Mouse (Mus musculus): ENCODE results near the gene Larp4. TPM values are rescaled to one million over a fixed set of nuclear protein-coding genes. Genes with fewer than 3 reads are reported as not detected.

The Larp4 gene
- total RNA-seq, 2 experiments from 2014 or later, result 48.6 to 61.9 TPM

DNA sequence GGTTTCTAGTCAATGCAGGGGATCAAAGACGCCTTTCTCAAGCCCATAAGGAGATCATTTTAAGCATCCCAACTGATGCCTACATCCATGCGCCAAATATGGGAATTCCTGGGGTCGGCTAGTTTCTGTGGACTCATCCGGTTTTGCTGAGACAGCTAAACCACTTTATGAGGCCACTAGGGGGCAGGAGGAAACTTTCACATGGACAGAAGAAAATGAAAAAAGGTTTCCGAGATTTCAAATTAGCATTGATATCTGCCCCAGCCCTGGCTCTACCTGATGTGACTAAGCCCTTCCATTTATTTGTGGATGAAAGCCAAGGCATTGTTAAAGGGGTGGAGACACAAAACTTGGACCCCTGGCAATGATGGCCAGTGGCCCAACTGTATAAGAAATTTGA lies 53.1 kb downstream of the Larp4 start:
- no peak for DNase-seq
- peak; percentile 72 for TF ChIP-seq CTCF (IDR thresholded peaks at IDR 0.05)
- Histone ChIP-seq H3K27ac (no peak overlapping the region), H3K4me3 (no peak overlapping the region)
- intact Hi-C loops (cut with DNase I), result loop anchor here (5.0 to 10.0 kb wide), 2 partner anchors 354 to 442 kb away; partner anchors contain the start of gene Letmd1

DNA sequence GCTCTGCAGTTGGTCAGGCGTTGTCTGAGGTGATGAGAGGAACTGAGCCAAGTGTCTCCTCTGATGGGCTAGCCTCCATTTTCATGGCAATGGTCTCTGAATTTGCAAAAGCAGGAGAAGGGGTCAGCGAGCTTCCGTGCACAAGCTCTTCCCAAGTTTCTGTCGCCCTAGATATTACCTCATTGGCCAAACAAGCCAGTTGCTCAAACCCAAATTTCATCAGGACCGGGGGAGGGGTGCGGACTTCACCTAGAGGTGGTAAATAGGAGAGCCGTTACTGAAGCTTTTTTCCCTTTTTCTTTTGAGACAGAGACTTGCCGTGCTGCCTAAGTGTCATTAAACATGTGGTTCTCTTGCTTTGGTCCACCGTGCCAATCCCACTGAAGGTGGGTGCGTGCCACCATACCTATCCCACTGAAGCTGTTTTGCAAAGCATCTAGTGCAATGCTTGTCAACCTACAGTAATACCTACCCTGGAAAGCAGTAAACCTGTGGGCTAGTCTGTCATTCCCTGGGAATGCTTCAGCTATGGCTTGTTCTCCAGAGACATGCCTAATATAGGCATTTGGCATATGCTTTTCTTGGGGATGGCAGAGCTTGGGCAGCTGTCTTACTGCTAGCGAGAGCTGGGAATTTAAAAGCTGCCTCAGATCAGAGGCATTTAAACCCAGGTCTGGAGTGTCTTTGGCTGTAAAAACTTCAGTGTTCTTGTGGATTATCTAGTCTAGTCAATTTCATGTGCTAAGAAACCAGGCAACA lies 55.4 kb downstream of the Larp4 start:
- H3K4me3 ChIP-seq, result no peak overlapping the region
- no peak overlapping the region for H3K27ac ChIP-seq
- intact Hi-C loops (cut with DNase I), result loop anchor here (10.0 kb wide), 1 partner anchor 440 kb away; the partner anchor contains the start of gene Letmd1
- TF ChIP-seq CTCF (IDR thresholded peaks at IDR 0.05), result no peak
- DNase-seq, result no peak

DNA sequence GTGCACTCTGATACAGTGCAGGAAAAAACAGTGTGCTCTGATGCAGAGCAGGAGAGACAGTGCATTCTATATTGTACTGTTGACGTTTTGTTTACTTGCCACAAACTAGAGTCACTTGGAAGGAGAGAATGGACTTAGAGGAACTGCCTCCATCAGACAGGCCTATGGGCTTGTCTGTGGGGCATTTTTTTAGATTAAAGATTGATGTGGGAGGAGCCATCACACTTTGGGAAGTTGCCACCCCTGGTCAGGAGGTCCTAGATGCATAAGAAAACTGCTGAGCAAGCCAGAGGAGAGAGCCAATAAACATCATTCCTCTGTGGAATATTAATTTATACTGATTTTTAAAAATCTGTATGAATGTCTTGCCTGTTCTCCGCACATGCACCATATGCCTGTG lies 58.3 kb downstream of the Larp4 start:
- H3K4me3 ChIP-seq, result no peak overlapping the region
- DNase-seq, result no peak
- H3K27ac ChIP-seq, result no peak overlapping the region
- intact Hi-C loops (cut with DNase I), result loop anchor here (10.0 kb wide), 1 partner anchor 437 kb away; the partner anchor contains the start of gene Letmd1
- TF ChIP-seq CTCF (IDR thresholded peaks at IDR 0.05), result no peak

DNA sequence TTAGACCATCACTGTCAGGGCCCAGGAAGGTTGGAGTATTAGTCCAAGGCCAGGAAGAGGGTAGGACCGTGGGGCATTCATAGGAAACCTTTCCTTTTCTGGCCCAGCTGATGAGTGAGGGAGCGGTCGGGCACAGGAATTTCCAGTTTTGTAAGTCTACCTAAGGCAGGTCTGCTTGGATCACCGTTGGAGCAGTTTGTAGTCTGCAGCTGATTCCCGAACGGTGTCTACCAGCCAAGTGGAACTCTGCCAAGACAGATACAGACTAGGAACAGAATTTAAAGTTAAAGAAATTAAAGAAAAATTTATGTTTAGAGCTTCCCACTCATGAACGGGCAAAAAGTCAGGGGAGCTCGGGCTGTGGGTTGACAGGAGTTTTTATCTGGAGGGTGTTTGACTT lies 59.6 kb downstream of the Larp4 start:
- H3K27ac ChIP-seq, result no peak overlapping the region
- intact Hi-C loops (cut with DNase I), result loop anchor here (10.0 kb wide), 1 partner anchor 435 kb away; the partner anchor contains the start of gene Letmd1
- H3K4me3 ChIP-seq, result no peak overlapping the region
- no peak for DNase-seq
- no peak for TF ChIP-seq CTCF (IDR thresholded peaks at IDR 0.05)

DNA sequence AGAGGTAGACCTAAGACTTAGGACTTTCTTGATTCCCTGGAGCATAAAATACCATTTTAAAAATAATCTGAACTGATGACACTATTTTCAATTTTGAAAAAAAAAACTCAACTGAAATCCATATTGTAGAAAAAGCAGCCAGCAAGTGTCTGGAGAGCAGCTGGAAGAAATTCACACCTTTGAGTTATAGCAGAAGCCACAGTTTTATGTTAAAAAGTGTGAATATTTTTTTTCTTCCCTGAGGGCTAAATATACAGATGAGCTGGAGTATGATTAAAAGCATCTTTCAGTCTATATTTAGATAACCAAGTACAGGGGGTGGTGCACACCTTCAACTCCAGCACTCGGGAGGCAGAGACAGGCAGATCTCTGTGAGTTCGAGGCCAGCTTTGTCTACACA lies 60.0 kb downstream of the Larp4 start:
- H3K27ac ChIP-seq, result no peak overlapping the region
- intact Hi-C loops (cut with DNase I), result loop anchor here (10.0 kb wide), 3 partner anchors 195 to 435 kb away; partner anchors contain the start of genes Atf1, Letmd1 and Mettl7a1
- no peak overlapping the region for H3K4me3 ChIP-seq
- TF ChIP-seq CTCF (IDR thresholded peaks at IDR 0.05), result no peak
- no peak for DNase-seq

DNA sequence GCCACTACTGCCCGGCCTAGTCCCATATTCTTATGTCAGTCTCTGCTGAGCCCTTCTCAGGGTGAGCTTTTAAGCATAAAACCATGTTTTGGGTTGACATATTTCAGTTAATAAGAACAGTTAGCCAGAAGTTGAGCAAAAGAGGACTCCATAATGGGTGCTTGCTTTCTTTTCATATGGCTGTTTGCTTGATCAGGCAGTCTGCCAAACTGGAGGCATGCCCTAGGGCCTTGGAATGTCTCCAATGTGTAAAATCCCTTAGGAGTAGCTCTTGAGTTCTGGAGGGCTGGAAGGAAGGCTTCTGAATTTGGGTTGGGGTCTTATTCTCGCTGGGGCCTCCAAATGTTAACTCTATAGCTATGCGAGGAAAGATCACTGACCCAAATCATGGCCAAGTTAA lies 62.7 kb downstream of the Larp4 start:
- DNase-seq, result no peak
- TF ChIP-seq CTCF (IDR thresholded peaks at IDR 0.05), result no peak
- H3K27ac ChIP-seq, result no peak overlapping the region
- H3K4me3 ChIP-seq, result no peak overlapping the region
- intact Hi-C loops (cut with DNase I), result loop anchor here (10.0 kb wide), 2 partner anchors 192 to 272 kb away; partner anchors contain the start of genes Atf1 and Mettl7a1

DNA sequence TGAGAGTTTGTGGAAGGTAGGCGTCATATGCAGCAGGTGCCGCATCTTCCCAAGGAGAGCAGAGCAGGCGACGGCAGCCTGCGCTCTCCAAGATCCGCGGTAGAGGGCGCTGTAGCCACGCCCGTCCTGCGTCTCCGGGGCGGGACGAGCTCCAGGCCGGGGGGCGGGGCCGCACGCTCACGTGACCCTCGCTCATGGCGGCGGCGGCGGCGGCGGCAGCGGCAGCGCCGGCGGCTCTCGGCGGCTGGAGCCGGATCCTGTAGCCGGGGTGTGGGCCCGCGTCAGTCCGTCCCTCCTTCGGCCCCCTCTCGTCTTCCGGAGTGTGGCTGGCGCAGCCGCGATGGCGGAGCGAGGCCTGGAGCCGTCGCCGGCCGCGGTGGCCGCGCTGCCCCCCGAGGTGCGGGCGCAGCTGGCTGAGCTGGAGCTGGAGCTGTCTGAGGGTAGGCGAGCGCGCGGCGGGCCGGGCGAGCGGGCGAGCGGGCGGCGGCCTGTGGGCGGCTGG lies 68.7 kb downstream of the Larp4 start, which contains the start of gene Dip2b:
Gene Dip2b (plus strand): TSS at position 195 of the 502 bp plus-strand sequence.
- intact Hi-C loops (cut with DNase I), result loop anchor here (1.0 to 10.0 kb wide), 3 partner anchors 88 to 266 kb away; partner anchors contain the start of genes Atf1 and Mettl7a1
- peak; percentile 98 for DNase-seq
- TF ChIP-seq CTCF (IDR thresholded peaks at IDR 0.05), result peak; percentile 98
- peak within 1 kb of the TSS; percentile 96 for H3K27ac ChIP-seq
- peak within 1 kb of the TSS; percentile 97 for H3K4me3 ChIP-seq

DNA sequence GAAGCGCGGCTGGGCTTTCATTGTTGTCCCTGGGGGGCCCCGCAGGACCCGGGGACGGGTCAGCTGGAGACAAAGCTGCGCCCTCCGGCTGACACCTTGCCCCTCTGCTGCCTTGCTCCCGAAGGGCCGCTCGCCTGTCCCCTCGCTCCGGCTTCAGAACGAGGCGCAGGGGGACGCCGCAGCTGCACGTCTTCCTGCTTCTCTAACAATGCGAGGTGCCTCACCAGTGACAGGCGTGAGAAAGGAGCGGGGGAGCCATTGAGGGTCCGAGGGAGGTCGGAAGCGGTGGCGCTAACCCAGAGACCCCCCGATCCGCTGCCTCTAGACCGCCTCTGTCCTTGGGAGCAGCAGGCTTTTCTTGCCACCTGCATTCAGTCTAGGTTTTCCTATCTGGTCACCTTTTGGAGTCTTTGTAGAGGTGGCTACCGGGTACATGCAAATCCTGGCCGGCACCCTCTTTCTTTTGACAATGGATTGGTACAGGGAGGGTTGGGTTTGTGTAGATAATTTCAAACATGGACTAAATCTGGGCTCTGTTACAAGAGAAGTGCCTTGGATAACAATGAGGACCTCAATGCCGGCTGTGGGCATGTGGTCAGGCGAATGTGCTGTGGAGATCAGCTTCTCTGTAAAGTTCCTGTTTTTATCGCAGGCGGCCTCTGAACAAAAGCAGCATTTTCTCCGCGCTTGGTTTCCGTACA lies 69.3 kb downstream of the Larp4 start:
- H3K4me3 ChIP-seq, result peak overlapping the region; percentile 97
- H3K27ac ChIP-seq, result peak overlapping the region; percentile 96
- peak; percentile 30 for DNase-seq
- no peak for TF ChIP-seq CTCF (IDR thresholded peaks at IDR 0.05)
- intact Hi-C loops (cut with DNase I), result loop anchor here (10.0 kb wide), 2 partner anchors 186 to 266 kb away; partner anchors contain the start of genes Atf1 and Mettl7a1

DNA sequence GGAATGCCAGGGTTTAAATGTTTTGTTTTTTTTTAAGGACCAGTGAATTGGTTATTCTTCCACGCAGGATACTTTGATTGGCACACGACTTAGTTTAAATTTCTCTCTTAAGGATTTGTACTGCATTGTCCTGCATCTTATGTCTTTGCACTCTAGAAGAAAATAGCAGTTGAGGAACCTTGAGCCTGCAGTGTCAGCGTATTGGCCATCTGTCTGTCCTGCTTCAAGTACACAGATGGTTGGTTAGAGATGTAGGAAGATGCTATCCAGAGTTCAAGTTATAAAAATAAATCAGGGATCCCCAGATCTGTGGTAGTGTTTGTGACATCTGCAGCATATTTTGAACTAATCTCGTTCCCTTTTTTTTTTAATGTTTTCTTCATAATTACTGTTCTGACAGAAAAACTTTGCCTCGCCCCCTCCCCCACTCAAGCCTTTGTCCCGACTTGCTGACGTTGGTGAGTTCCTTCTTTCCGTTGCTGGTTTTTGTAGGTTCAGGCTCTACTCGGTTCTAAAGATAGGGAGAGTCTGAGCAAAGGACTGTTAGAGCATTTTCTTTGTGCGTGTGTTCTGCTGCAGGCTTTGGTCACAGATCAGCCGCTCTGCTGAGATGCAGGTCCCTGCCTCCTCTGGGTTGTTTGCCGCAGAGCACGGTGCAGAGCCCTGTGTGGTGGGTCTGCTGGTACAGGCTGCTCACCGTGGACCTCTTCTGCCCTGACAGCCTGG lies 70.8 kb downstream of the Larp4 start:
- Histone ChIP-seq H3K27ac (peak overlapping the region; percentile 96), H3K4me3 (peak overlapping the region; percentile 97)
- no peak for TF ChIP-seq CTCF (IDR thresholded peaks at IDR 0.05)
- peak; percentile 37 for DNase-seq
- intact Hi-C loops (cut with DNase I), result no loop called here

DNA sequence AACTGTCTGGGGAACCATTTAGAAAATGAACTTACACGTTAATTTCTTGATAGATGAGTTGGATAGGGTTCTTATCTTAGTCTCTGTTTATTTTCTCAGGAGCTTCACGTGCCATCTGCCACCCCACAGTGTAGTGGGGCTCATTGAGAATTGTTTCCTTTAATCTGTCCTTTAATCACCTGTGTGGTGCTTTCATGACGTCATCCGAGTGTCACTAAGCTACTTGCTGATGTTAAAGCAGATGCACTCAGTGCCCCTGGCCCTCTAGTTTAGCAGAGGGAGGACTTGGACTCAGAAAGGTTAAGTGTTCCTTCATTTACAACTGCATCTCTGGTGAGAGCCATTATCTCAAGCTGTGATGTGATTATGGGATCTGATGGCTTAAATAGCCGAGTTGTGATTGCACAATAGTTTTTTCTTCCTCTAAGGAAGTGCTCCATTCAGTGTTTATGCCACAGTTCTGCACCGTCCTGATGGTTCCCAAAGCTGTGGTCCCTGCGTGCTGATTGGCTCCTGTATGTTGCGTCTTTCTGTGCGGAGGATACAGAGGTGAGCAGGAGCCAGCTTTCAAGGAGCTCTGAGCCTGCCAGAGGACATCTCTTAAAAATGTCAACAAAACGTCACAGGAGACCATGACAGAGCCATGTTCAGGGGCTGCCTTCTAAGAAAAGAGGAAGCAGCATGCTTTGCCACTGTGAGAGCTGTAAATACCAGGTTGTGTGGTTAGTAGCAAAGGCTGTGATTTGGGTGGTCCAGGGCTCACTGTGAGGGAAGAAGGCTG lies 71.6 kb downstream of the Larp4 start:
- no peak for TF ChIP-seq CTCF (IDR thresholded peaks at IDR 0.05)
- H3K4me3 ChIP-seq, result peak overlapping the region; percentile 44
- peak overlapping the region; percentile 65 for H3K27ac ChIP-seq
- intact Hi-C loops (cut with DNase I), result no loop called here
- no peak for DNase-seq

DNA sequence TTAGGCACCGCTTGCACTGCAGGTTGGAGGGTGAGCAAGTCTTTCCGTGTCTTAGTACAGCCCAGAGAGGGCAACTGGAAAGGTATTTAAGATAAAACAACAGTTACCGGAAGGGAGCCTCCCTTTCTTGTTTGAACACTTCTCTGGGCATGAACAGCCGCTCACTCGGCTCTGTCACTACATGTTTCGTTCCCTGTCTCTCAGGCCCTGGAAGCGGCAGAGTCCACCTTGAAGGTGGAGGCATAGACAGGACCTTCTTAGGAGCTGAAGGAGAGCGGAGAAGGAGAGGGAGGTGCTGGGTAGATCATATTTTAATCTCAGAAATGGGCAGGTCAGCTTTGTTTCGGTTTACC lies 72.2 kb downstream of the Larp4 start:
- intact Hi-C loops (cut with DNase I), result no loop called here
- TF ChIP-seq CTCF (IDR thresholded peaks at IDR 0.05), result no peak
- DNase-seq, result no peak
- Histone ChIP-seq H3K4me3 (peak overlapping the region; percentile 44), H3K27ac (peak overlapping the region; percentile 65)

Data from gastrocnemius, adult 2 months (tissue).